Mouse (Mus musculus) forebrain, embryonic 12.5 days (tissue): ENCODE data around the gene Dph6. TPM values are rescaled to one million over a fixed set of nuclear protein-coding genes. Genes with fewer than 3 reads are reported as not detected.

Experiments
- ATAC-seq: fragments of 200-750 bp; cut with Nextera tagmentation; 2 replicates; pipeline ENCODE4 v1.8.0; 2017; ENCODE audit warnings: moderate TSS enrichment; ENCODE audit not compliant: low FRiP score
- H3K27ac ChIP-seq: fragments of 300-500 bp; sonication (generic); 2 replicates; pipeline ENCODE4 v1.5.1; 2016; ENCODE audit warnings: mild to moderate bottlenecking
- H3K27me3 ChIP-seq: fragments of 300-500 bp; sonication (generic); 2 replicates; pipeline ENCODE4 v1.6.1; 2016; ENCODE audit warnings: mild to moderate bottlenecking
- H3K36me3 ChIP-seq: fragments of 300-500 bp; sonication (generic); replicated peaks from 2 replicates; pipeline ENCODE4 v1.6.1; 2016; ENCODE audit warnings: mild to moderate bottlenecking
- H3K4me1 ChIP-seq: fragments of 300-500 bp; sonication (generic); 2 replicates; pipeline ENCODE4 v1.6.1; 2016
- H3K4me2 ChIP-seq: fragments of 300-500 bp; sonication (generic); 2 replicates; pipeline ENCODE4 v1.6.1; 2016; ENCODE audit warnings: mild to moderate bottlenecking, moderate library complexity
- H3K4me3 ChIP-seq: fragments of 300-500 bp; sonication (generic); replicated peaks from 2 replicates; pipeline ENCODE4 v1.5.1; 2016; ENCODE audit warnings: mild to moderate bottlenecking
- H3K9ac ChIP-seq: fragments of 300-500 bp; sonication (generic); 2 replicates; pipeline ENCODE4 v1.6.1; 2016; ENCODE audit warnings: mild to moderate bottlenecking
- H3K9me3 ChIP-seq: fragments of 300-500 bp; sonication (generic); 2 replicates; pipeline ENCODE4 v1.6.1; 2016
- WGBS: fragments of 180-500 bp; shearing (Covaris S2); methylation state at CpG from one replicate; pipeline ENCODE4 v1.1.7; 2016; 5-methylcytosine and 5-hydroxymethylcytosine counted together
- polyA plus RNA-seq: library from polyadenylated mRNA; unstranded; fragments of >200 nt; fragmentation: Nextera tagmentation; extraction: Ambion mirVana; gene quantifications from 2 replicates; pipeline ENCODE4 v1.2.1, GENCODE M21; 2016

Dph6 gene
- polyA plus RNA-seq, 1 experiment from 2014 or later = 21.7 TPM

GRCm38 (mm10) chr2:114531010-114531756 lies 123.6 kb downstream of the Dph6 start:
- Histone ChIP-seq H3K27ac (no peak overlapping the region), H3K36me3 (no peaks in the 10 kb centered on the region), H3K9ac (no peak overlapping the region), H3K27me3 (no peaks in the 10 kb centered on the region), H3K9me3 (no peaks in the 10 kb centered on the region), H3K4me3 (no peak overlapping the region), H3K4me2 (no peak overlapping the region), H3K4me1 (no peaks in the 10 kb centered on the region)
- ATAC-seq = no peak
- 89% methylated on average over 5 of the region's 5 CpGs for WGBS

GRCm38 (mm10) chr2:114520414-114520813 lies 134.3 kb downstream of the Dph6 start:
- Histone ChIP-seq H3K9ac (no peak overlapping the region), H3K9me3 (no peaks in the 10 kb centered on the region), H3K36me3 (peaks cover 2% of the 10 kb centered on the region; the same call in 1 of the 2 replicates), H3K4me3 (no peak overlapping the region), H3K4me2 (no peak overlapping the region), H3K27me3 (no peaks in the 10 kb centered on the region), H3K4me1 (no peaks in the 10 kb centered on the region), H3K27ac (no peak overlapping the region)
- 85% methylated on average over 5 of the region's 5 CpGs for WGBS
- no peak for ATAC-seq

GRCm38 (mm10) chr2:114519907-114520306 lies 134.9 kb downstream of the Dph6 start:
- Histone ChIP-seq H3K4me3 (no peak overlapping the region), H3K9ac (no peak overlapping the region), H3K4me2 (no peak overlapping the region), H3K4me1 (no peaks in the 10 kb centered on the region), H3K27ac (no peak overlapping the region), H3K27me3 (no peaks in the 10 kb centered on the region), H3K9me3 (no peaks in the 10 kb centered on the region), H3K36me3 (peaks cover 2% of the 10 kb centered on the region; the same call in 1 of the 2 replicates)
- no peak; the same call in 1 of the 2 replicates for ATAC-seq
- 77% methylated on average over 3 of the region's 3 CpGs for WGBS

- WGBS = 61% methylated on average over 3 of the region's 3 CpGs
- no peak overlapping the region for H3K4me2 ChIP-seq
- ATAC-seq = no peak
These were observed 162.4 kb downstream of the Dph6 start for GRCm38 (mm10) chr2:114492398-114492797.

GRCm38 (mm10) chr2:114491907-114492306 lies 162.9 kb downstream of the Dph6 start:
- ATAC-seq = no peak
- Histone ChIP-seq H3K27ac (no peak overlapping the region), H3K27me3 (no peaks in the 10 kb centered on the region), H3K36me3 (no peaks in the 10 kb centered on the region), H3K4me1 (no peaks in the 10 kb centered on the region), H3K4me3 (no peak overlapping the region), H3K9me3 (no peaks in the 10 kb centered on the region), H3K9ac (no peak overlapping the region), H3K4me2 (no peak overlapping the region)
- WGBS = 91% methylated on average over 3 of the region's 3 CpGs

More at GRCm38 (mm10) chr2:114492398-114492797, 162.4 kb downstream of the Dph6 start:
- H3K9me3 ChIP-seq = no peaks in the 10 kb centered on the region
- no peaks in the 10 kb centered on the region for H3K4me1 ChIP-seq
- no peaks in the 10 kb centered on the region for H3K36me3 ChIP-seq
- no peaks in the 10 kb centered on the region for H3K27me3 ChIP-seq
- no peak overlapping the region for H3K27ac ChIP-seq
- H3K9ac ChIP-seq = no peak overlapping the region
- H3K4me3 ChIP-seq = no peak overlapping the region

GRCm38 (mm10) chr2:114486980-114487379 lies 167.8 kb downstream of the Dph6 start:
- Histone ChIP-seq H3K4me1 (no peaks in the 10 kb centered on the region), H3K9me3 (no peaks in the 10 kb centered on the region)
- no peak for ATAC-seq

More at GRCm38 (mm10) chr2:114486980-114487379, 167.8 kb downstream of the Dph6 start:
- Histone ChIP-seq H3K4me3 (no peak overlapping the region), H3K36me3 (no peaks in the 10 kb centered on the region), H3K9ac (no peak overlapping the region), H3K27ac (no peak overlapping the region), H3K4me2 (no peak overlapping the region), H3K27me3 (no peaks in the 10 kb centered on the region)
